Mouse (Mus musculus) ovary, postnatal 14 days (tissue): ENCODE measurements around the gene Fam163b.

Experiments
- DNase-seq: peaks from one replicate; pipeline ENCODE4 v3.0.0; 2022; ENCODE audit warnings: low spot score

Fam163b gene

DNA sequence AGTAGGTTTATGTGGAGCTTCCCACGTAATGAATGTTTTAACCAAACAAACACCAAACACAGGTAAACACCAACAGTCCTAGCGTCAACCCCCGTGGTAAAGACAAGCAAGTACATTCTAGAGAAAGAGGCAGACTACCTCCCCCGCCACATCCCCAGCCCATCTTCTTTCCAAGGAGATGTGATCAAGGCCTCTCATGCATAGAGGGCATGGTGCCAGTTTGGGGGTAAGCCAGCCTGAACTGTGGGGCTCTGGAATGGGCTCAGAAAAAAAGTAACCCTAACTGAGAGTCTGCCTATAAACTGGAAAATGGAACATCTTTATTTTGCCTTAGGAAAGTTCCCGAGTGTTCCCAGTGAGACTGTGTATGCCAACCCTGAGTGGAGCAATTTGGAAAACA is 6.4 kb downstream of the Fam163b start:
- no peak for DNase-seq

DNA sequence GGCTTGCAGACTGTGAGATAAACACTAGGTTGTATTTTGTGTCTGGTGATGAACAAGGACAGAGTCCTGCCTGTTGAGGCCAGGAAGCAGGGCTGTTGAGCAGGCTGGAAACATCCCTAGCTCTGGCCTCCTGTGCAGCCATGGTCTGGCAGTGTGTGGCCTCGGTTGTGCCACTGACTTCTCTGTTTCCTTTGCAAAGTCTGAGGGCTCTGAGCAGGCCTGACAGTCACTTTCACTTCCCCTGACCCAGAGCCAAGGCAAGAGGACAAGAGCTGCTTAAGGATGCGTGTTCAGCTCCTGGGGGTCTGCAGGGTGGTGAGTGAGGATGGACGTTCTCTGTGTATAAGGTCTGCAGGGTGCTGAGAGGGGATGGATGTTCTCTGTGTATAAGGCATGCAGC is 13.3 kb downstream of the Fam163b start:
- DNase-seq, result no peak

DNA sequence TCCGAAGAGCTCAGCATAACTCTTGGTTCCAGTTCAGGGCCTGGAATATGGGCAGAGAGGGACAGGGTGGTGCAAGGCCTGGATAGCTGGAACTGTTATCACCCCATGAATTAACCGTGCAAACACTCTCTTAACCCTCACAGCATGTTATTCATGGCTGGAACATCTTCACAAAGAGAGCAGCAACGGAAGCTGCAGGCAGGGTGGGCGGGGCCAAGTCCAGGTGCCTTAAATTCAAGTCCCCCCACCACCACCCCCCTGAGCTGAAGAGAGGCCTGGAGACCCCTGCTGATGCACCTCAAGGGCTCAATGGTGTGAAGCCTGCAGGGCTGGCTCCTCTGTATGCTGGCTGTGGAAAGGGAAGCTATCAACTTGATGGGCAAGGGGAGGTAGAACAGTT is 15.8 kb downstream of the Fam163b start:
- DNase-seq, result no peak

DNA sequence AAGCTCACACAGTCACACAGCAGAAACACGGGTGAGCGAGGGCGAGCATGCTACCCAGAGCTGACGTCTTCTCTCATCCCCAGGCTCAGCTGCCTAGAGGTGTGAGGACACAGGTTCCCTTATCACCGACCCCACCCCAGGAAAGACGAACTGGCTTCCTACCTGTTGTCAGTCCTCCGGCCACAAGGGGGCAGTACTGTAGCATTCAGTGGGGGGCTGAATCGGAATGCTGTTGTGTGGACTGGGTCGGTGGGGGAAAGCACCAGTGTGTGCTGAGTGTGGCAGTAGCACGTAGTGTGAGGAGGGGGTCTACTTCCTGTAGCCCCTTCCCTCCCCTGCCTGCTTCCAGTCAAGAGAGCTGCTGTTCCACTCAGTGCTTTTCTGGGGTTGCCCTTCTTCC is 16.3 kb downstream of the Fam163b start:
- DNase-seq, result peak; percentile 62

DNA sequence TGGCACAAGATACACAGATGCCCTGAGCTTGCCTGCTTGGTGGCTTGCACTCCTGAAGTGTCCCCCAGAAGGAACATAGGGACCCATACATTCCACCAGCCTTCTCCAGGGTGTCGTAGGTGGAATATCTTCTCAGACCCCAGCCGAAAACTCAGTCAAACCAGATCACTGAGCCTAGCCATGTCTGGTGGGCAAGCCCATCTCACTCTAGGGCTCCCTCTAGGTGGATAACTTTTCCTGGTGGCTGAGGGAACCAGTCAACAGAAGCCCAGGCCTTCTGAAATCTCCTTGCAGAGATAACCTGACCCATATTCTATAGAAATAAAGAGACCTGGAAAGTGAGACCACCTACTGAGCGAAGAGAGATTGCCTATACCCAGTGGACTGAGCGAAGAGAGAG is 19.2 kb downstream of the Fam163b start:
- DNase-seq, result no peak

DNA sequence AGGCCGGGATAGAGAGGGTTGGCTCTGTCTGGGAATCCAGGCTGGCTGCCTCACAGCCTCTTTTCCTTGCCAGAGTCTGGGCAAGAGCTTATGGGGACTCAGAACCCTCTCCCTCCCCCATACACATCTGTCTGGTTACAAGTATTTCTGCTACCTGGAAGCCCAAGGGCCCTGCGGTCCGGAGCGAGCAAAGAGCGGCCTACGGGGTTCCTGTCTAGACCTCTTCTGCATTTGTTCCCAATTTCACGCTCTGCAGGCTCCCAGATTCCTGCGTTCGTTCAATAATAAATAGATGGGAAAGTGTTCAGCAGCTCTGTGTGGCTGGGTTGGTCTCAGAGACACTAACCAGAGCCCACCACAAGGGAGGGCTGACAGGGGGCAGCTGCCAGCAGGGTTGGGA is 19.7 kb downstream of the Fam163b start:
- no peak for DNase-seq

DNA sequence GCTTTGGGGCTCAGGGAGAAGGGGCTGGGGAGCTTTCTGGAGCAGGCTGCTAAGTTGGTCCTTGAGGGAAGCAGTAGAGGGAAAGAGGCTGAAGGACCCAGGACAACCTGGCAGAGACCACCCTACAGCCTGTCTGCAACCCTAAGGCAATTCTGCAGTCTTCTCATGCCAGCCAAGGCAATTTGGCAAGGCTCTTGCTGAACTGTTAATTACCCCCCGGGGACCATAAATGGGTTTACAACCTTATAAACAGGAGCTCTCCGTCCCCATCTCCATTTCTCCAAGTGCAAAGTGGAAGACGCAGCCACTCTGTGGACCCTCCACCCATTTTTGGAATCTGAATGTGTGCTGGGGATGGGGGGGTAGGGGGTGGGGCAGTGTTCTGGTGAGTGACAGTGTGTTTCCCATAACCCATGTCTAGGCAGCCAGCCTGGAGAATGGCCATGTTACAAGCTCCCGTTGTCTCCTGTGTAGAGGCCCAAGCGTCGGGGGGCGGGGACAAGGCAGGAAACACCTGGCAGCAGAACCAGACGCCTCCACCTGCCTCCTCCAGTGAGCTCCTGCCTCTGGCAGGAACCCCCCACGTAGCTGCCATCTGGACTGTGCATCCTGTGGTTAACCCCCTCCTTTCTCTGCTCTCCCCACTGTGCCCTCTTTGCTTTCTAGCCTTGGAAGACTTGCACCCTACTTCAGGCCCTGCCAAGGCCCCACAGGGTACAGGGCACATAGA is 20.5 kb downstream of the Fam163b start:
- DNase-seq, result no peak

DNA sequence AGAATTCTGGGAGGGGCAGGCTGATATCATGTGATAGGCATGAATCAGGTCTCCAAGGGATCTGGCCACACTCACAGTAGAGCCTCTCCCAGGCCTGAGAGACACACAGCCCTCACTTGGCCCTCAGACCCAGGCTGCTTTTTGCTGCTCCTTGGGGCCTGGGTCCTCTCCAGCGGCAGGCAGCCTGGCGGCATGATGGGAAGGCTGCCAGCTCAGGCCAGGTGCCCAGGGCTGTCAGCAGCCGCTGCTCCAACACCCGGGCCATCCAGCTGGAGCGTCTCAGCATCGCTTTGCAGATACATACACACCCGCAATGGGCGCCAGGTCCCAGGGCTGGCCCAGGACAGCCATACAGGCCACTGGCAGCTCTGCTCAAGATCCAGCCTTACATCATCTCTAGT is 22.1 kb downstream of the Fam163b start:
- no peak for DNase-seq

DNA sequence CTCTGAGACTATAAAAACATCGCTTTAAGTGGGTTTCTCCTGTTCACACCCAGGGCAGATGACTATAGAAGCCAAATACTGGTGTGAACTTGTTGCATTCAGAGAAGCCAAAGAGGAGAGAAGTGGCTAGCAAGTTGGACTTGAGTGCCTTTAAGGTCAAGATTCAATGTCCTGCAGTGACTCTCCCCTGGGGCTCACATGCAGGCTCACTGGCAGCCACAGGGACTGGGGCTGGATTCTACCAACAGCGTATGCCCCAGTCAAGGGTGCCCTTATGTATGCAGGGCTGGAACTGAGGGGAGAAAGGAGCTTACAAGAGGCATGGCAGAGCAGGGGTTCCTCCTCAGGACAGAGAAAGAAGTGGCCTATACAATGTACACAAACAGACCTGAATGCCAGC is 22.5 kb downstream of the Fam163b start:
- DNase-seq, result no peak

DNA sequence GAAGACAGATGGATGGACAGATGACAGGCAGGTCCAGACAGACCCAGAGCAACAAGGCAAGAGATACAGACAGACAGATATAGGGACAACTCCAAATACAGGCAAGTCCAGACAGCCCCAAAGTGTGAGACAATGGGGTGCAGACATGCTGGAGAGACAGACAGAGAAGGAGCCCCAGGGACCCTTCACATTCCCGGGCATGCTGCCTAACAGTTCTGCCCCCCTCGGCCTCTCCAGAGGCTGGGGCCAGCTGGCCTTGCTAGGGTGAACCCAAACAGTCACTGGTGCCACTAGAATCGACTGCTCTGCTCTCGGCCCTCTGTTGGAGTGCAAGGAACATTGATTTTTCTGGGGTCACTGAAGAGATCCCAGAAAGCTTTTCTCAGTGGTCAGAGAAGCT is 23.8 kb downstream of the Fam163b start:
- DNase-seq, result no peak

DNA sequence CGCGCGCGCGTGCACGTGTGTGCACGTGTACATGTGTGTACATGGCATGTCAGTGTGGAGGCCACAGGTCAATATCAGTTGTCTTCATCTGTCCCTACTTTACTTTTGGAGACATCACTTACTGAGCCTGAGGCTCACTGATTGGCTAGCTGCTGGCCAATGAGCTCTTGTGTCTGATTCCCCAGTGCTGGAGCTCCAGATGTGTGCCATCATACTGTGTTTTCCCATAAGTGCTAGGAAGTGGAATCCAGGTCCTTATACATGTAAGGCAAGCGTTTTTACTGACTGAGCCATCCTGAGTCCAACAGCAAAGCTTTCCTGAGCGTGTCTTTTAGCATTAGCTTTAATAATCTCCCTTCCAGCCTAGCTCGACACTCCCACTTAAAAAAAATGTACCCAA is 28.1 kb downstream of the Fam163b start:
- DNase-seq, result no peak

DNA sequence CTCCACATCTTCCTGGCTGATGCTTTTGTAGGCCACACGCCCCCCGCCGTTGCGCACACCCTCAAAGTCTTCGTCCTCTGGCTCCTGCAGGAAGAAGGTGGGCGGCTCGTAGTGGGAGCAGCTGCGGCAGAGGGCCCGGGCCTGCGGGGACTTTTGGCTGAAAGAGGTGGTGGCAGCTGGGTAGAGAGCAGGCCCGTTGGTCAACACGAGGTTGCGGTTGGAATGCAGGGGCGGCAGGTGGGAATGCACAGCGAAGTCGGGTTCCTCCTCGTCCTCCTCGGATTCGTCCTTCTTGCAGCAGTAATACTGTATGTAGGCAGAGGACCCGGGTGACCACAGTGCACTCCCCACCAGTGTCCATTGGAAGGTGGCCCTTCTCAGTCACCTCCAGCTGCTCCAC is 29.7 kb downstream of the Fam163b start:
- DNase-seq, result no peak

DNA sequence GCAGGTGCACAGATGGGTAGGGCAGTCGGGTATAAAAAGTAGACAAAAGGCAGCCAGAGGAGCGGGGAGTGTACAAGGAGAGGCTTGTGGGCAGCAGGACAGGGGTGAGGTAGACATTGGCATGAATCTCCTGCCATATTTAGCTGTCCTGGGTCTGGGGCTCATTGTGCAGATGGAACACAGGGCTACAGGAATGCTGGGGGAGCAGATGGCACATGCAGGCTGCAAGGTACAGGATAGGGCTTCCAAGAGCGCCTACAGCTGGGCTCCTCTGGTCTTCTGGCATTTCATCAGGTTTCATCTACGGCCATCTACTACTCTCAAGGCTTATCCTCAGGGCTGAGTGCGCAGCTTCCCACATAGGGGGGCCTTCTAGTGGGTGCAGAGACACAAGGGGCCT is 33.2 kb downstream of the Fam163b start:
- DNase-seq, result no peak

DNA sequence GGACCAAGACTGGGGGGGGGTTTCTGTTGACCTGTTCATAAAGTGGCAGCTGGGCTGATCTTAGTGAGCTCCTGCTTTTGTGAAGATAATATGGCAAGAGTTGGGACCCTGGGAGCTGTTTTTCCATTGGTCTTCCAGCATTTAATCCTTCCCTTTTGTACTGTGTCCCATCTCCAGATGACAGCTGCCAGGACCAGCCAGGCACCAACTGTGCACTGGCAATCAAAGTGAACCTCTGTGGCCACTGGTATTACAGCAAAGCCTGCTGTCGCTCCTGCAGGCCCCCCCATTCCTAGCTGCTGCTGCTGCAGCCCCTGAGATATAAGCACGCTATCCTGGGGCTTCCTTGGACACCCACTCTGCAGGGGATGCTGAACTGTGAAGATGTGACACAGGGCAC is 34.1 kb downstream of the Fam163b start:
- DNase-seq, result no peak

DNA sequence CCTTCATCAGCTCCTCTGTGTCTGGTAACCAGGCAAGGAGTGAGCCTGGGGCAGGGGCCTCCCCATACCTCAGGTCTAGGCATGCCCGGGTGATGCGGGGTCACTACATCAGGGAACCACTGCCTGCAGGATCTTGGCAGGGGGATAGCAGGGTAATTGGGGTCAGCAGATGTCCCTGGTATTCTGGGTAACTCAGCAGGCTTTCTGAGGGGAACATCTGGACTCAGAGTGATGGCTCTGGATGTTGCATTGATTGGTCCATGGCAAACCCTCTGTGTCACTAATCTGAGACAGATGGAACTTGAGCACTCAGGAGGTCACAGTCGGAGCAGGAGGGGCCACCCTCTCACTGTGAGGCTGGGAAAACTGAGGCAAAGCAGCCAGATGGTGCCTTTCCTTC is 35.5 kb downstream of the Fam163b start:
- DNase-seq, result no peak

DNA sequence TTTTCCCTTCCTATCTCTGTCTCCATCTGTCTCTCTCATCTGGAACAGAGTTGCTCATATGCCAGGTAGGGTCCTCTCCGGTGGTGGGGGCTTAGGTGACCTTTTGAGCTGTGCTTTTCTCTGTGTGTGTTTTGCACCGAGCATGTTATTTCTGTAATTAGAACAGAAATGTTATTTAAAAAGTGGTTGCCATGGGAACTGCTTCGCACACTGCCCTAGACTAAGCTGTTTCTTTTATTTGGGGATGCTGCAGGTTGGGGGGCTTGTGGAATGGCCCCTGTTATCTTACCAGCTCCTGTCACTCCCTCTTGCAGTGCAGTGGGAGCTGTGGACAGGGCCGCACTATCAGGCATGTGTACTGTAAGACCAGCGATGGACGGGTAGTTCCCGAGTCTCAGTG is 38.7 kb downstream of the Fam163b start:
- no peak for DNase-seq

DNA sequence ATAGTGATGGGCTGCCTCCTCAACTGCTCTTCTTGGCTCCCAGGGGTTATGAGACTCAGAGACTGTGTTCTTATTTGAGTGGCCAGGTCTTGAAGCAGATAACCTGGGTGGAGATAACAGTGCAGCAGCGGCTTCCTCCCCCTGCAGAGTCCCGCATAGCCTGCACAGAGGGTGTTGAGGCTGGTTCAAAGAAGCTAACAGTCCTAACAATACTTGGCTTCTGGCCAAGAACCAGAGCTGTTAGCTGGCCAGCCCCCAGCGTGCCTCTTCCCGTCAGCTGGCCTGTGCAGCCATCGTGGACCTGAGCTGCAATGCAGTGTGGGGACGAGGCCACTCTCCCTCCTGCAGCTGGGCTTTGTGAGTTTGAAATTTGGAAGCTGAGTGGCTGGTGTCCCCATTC is 44.5 kb downstream of the Fam163b start:
- peak; percentile 30 for DNase-seq

DNA sequence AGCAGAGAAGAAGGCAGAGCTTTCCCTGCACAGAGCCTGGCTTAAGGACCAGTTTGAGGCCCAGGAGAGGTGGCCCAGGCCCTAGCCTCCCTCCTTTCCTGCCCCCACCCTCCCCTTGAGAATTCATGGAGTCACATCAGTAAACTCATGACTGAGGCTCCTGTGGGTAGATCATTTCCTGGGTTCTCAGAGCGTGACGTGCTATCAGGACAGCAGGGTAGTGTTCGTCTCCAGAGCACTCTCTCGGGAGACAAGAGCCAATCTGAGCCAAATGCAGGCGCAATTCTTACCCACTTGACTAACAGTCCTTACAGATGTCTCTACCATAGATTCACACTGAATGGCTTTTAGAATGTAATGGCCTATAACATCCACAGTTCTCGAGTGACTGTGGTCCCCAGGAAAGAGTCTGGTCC is 45.0 kb downstream of the Fam163b start:
- DNase-seq, result no peak

DNA sequence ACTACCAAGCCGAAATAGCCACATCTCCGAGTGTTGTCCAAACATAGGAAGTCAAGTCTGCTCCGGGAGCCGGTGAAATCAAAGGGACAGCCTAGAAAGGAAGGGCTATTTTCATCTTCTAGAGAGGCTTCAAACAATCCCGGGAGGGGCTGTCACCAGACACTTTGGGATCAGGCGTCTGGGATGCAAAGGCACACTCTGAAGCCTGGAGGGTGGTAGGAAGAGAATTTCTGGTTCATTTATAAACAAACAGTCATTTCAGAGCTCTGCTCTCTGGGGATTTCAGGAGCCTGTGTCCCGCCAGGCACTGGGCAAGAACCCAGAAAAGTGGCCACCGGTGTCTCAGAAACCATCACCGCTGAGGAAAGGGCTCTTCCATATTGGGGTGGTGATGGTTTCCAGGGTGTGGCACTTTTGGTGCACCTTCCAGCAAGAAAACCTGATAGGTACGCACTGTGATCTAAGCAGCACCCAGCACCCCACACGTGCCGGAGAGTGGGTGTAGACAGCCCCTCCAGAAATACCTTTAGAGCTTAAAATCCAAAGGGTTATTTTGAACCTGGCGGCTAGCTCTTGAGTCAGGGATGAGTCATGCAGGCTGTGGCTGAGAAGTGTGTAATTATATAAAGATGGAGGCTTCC is 45.8 kb downstream of the Fam163b start:
- no peak for DNase-seq

DNA sequence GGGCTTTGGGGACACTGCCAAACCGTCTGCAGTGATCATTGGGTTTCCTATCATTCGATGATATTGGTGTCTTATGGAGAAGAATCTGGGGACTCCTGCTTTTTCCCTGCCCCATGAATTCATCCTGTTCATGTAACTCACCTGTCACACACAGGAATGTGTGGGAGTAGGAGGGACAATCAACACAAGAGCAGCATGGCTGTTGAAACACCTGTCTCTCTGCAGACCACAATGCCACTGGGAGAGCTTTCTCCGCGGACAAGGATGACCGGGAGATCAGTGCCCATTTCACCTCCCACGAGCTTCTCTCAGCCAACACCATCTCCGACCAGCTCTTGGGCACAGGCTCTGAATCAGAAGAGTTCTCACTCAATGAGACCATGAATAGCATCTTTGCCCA is 47.1 kb downstream of the Fam163b start:
- no peak for DNase-seq

DNA sequence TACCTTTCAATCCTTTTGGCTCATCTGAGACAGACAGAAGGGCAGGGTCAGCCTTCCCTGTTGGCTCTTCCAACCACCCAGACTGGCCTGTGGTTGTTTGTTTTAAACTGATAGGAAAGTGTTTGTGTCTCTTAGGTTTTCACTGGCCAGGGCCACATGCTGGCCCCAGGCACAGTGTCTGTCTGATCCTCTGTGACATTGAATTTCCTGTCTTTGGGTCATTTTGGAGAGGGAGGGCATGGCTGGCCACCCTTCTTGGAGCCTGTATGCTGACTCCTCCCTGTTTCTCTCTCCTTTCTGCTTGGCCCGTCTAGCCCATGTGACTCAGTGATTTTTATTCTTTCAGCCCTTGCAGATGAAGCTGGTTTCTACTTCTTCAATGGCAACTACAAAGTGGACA is 53.1 kb downstream of the Fam163b start:
- DNase-seq, result no peak

DNA sequence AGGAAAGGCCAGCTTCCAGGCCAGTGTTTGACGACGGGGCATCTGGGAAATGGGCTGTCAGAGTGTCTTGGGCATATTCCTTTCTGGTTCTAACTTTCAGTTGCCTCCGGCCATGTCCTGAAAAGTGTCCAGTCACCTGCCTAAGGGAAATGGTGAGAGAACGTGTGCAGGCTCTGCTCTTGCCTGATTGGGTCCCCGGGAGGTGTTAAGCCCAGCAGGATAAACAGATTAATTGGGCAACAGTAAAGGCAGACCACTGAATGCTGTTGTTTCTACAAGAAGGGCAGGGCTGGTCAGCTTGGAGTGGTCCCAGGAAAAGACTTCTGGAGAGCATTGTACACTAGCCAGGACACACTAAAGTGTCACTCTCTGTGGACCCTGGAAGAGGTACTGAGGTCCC is 53.6 kb downstream of the Fam163b start:
- no peak for DNase-seq

DNA sequence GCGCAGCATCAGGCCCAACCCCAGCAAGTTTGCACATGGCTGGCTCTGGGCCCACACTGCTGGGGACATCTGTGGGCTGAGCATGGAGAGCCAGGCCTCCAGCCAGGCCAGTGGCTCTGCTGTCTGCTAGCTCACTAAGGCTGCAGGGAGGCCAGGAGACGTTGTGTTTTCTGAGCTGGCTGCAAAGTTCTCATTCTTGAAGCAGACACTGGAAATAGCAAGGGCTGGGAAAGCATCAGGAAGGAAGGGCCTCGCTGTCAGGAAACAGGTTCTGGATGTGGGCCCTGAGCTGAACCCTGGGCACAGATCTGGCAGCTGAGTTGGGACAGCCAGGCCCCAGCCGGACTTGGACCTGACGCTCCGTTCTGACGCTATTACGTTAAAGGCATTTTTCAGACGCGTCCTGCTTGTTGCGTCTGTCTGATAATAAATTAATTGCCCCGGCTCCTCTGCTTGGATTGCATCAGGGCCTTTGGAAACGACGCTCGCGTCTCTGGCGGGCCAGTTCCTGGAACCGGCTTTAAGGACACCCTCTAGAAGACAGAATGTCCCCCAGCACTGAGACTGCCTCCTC is 54.1 kb downstream of the Fam163b start:
- DNase-seq, result no peak

DNA sequence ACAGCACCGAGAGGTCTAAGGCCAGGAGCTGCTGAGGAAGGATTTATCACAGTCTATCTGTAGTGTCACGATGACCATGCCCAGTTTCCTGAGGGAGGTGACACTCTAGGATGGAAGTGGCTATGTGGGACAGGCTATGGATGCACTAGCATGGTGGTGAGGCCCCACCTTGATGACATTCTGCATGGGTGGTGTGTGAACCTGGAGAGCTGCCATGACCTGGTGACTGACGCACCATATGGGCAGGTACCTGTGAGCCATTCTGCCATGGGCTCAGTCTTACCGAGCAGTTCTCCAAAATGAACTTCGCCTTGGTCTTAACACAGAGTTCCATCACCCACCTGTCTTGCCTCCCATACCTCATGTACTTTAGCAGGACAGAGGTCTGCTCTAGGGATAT is 54.7 kb downstream of the Fam163b start:
- DNase-seq, result no peak
